Mouse (Mus musculus) erythroblast, embryonic 14.5 days (primary cell): ENCODE data around the gene Smg9. TPM values are rescaled to one million over a fixed set of nuclear protein-coding genes. Genes with fewer than 3 reads are reported as not detected.

ENCODE experiments used
- H3K27me3 ChIP-seq: 2 replicates; pipeline ENCODE4 v1.6.1; 2012; ENCODE audit warnings: inconsistent platforms; ENCODE audit not compliant: control insufficient read depth
- H3K36me3 ChIP-seq: 2 replicates; pipeline ENCODE4 v1.6.1; 2012; ENCODE audit warnings: mild to moderate bottlenecking, inconsistent platforms; ENCODE audit not compliant: control insufficient read depth
- H3K4me1 ChIP-seq: 2 replicates; pipeline ENCODE4 v1.6.1; 2012; ENCODE audit warnings: inconsistent platforms; ENCODE audit not compliant: control insufficient read depth
- H3K4me3 ChIP-seq: replicated peaks from 2 replicates; pipeline ENCODE3; 2012; ENCODE audit warnings: moderate library complexity, mild to moderate bottlenecking, inconsistent platforms
- H3K9me3 ChIP-seq: 2 replicates; pipeline ENCODE4 v1.6.1; 2012; ENCODE audit warnings: low read length, inconsistent platforms, mixed read lengths; ENCODE audit not compliant: control insufficient read depth
- GATA1 ChIP-seq: IDR thresholded peaks from 2 replicates; pipeline ENCODE4 v1.6.1; 2012; ENCODE audit warnings: low read length, inconsistent platforms, mixed read lengths
- TAL1 ChIP-seq: IDR thresholded peaks from 3 replicates; pipeline ENCODE4 v1.6.1; 2012; ENCODE audit warnings: low read length, inconsistent platforms, mixed read lengths
- polyA plus RNA-seq: library from polyadenylated mRNA; stranded (reverse); fragments of >175 nt; gene quantifications from 2 replicates; pipeline ENCODE4 v1.2.3, GENCODE M21; 2012

Smg9 gene
- polyA plus RNA-seq, 1 experiment = 18.4 TPM

GRCm38 (mm10) chr7:24384827-24385226, 14.6 kb upstream of the Smg9 start:
- H3K27me3 ChIP-seq = no peaks in the 10 kb centered on the region; the same call in 1 of the 2 replicates
- peaks cover 91% of the 10 kb centered on the region for H3K36me3 ChIP-seq
- TF ChIP-seq TAL1 = no peak
- no peak for TF ChIP-seq GATA1
- peak overlapping the region; percentile 25 for H3K4me3 ChIP-seq
- H3K4me1 ChIP-seq = peaks cover 94% of the 10 kb centered on the region
- H3K9me3 ChIP-seq = no peaks in the 10 kb centered on the region

DNA sequence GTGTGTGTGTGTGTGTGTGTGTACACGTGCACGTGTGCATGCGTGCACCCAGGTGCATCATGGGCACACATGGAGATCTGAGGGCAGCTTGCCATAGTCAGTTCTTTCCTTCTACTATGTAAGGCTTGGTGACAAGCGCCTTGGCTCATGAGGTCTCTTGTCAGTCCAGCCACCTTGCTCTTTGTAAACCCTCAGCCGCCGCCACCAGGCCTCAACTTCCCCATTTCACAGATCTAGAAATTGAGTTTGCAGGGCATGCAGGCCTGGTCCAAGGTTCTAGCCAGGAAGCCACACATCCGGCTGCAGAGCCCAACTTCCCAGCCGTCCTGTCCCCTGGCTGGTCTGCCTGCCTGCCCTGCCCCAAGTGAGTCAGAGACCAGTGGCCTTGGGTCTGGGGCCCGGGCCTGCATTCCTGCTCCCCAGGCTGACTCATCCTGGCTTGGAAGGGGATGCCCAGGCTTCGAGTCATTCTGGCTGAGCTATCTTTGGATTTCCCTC, 12.3 kb upstream of the Smg9 start:
- H3K4me1 ChIP-seq = peaks cover 93% of the 10 kb centered on the region
- no peaks in the 10 kb centered on the region for H3K9me3 ChIP-seq
- H3K4me3 ChIP-seq = no peak overlapping the region
- TF ChIP-seq TAL1 (no peak), GATA1 (no peak)
- no peaks in the 10 kb centered on the region for H3K27me3 ChIP-seq
- peaks cover 69% of the 10 kb centered on the region for H3K36me3 ChIP-seq

DNA sequence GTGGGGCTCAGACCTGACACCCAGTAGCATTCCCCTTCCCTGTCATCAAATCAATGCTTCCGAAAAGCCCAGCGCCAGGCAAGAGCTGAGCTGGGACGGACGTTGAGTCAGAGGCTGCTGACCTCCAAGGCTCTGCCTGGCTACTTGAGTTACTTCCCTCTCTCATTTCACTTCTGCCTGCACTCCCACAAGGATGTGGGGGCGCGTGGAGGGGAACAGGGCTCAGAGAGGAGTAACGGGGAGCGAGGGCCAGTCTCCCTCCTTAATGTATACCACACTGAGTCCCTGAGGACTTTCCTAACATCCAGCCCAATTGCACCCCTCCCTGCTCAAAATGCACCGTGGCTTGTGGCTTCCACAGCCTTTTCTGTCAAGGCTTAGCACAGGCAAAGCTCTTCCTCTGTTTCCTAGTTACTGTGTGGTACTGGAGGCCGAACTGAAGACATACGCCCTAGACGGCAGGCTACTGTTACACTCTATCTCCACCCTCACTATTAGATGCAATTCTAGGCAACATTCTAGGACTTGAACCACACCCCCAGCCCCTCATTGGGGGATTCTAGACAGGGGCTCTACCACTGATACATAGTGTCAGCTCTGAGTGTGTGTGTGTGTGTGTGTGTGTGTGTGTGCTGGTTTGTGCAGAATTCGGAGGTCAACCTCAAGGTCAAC, 9.8 kb upstream of the Smg9 start:
- TF ChIP-seq TAL1 (no peak), GATA1 (no peak)
- no peaks in the 10 kb centered on the region for H3K27me3 ChIP-seq
- H3K36me3 ChIP-seq = peaks cover 52% of the 10 kb centered on the region
- peaks cover 89% of the 10 kb centered on the region for H3K4me1 ChIP-seq
- H3K9me3 ChIP-seq = no peaks in the 10 kb centered on the region
- H3K4me3 ChIP-seq = no peak overlapping the region

DNA sequence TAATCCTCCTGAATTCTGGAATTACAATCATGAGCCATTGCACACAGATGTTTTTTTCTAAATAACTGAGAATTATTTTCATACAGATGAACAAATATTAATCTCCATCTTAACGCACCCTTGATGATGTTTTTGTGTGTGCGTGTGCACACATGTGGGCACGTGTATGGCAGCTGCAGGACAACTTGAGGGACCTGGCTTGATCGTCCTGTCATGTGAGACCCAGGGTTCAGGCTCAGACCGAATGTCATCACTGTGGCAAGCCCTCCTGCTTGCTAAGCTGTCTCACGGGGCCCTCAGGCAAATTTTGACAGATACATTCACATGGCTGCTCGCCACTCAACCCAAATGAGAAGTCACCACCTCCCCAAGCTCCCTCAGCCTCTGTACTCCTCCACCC, 8.9 kb upstream of the Smg9 start:
- Histone ChIP-seq H3K36me3 (peaks cover 52% of the 10 kb centered on the region), H3K4me1 (peaks cover 89% of the 10 kb centered on the region), H3K9me3 (no peaks in the 10 kb centered on the region), H3K4me3 (no peak overlapping the region), H3K27me3 (no peaks in the 10 kb centered on the region)
- TF ChIP-seq GATA1 (no peak), TAL1 (no peak)

GRCm38 (mm10) chr7:24391077-24391476, 8.3 kb upstream of the Smg9 start:
- H3K36me3 ChIP-seq = peaks cover 51% of the 10 kb centered on the region
- TF ChIP-seq GATA1 (no peak), TAL1 (no peak)
- H3K4me1 ChIP-seq = peaks cover 90% of the 10 kb centered on the region
- H3K27me3 ChIP-seq = no peaks in the 10 kb centered on the region
- no peak overlapping the region for H3K4me3 ChIP-seq
- no peaks in the 10 kb centered on the region for H3K9me3 ChIP-seq

GRCm38 (mm10) chr7:24391687-24392086, 7.7 kb upstream of the Smg9 start:
- no peaks in the 10 kb centered on the region for H3K9me3 ChIP-seq
- H3K27me3 ChIP-seq = no peaks in the 10 kb centered on the region
- H3K4me1 ChIP-seq = peaks cover 91% of the 10 kb centered on the region
- TF ChIP-seq TAL1 (no peak), GATA1 (no peak)
- H3K36me3 ChIP-seq = peaks cover 51% of the 10 kb centered on the region
- no peak overlapping the region for H3K4me3 ChIP-seq

DNA sequence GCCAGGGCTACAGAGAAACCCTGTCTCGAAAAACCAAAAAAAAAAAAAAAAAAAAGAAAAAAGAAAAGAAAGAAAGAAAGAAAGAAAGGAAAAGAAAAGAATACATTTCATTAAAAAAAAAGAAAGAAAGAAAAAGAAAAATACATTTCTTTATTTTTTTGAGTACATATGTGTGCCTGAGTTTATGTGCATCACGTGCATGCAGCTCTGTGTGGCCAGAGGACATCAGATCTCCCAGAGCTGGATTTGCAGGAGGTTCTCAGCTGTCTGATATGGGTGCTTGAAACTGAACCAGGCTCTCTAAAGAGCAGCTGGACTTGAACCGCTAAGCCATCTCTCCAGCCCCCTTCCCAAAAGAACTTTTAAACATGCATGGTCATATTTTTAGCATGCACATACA, 5.4 kb upstream of the Smg9 start:
- Histone ChIP-seq H3K27me3 (no peaks in the 10 kb centered on the region), H3K4me3 (peak overlapping the region; percentile 43), H3K4me1 (peaks cover 90% of the 10 kb centered on the region), H3K9me3 (no peaks in the 10 kb centered on the region), H3K36me3 (peaks cover 44% of the 10 kb centered on the region)
- no peak for TF ChIP-seq GATA1
- TF ChIP-seq TAL1 = no peak

DNA sequence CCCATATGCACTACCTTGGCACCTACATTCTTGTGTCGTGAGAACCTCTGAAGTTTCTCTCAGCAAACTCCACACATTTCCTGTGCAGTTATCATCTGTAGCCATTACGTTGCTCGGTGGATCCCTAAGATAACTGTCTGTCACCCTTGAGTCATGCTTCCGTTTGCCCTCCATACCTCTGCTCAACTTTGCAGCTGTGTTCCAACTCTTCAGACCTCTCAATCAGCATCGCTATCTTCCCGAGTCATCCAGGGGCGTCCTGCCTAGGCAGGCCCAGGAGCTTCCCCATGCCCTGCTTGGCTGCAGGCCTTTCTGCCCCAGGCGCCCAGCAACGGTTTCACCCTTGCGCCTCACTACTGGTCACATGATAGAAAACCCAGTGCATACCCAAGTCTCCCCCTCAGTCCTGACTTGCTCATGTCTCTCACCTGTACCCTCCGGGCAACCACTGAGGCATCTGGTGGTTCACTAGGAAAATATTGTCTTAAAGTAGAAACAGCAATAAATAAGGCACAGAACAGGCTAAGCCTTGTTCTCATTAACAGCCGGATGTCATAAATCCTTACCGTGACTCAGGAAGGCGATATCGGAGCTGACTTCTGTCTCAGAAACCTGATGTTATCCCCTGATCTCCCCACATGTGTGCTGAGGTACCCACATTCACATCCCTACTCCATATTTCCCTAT, 4.8 kb upstream of the Smg9 start:
- H3K27me3 ChIP-seq = no peaks in the 10 kb centered on the region
- no peaks in the 10 kb centered on the region for H3K9me3 ChIP-seq
- peaks cover 44% of the 10 kb centered on the region for H3K36me3 ChIP-seq
- no peak for TF ChIP-seq TAL1
- TF ChIP-seq GATA1 = peak; percentile 42; the same call in 1 of the 2 replicates
- H3K4me1 ChIP-seq = peaks cover 87% of the 10 kb centered on the region
- peak overlapping the region; percentile 43 for H3K4me3 ChIP-seq

DNA sequence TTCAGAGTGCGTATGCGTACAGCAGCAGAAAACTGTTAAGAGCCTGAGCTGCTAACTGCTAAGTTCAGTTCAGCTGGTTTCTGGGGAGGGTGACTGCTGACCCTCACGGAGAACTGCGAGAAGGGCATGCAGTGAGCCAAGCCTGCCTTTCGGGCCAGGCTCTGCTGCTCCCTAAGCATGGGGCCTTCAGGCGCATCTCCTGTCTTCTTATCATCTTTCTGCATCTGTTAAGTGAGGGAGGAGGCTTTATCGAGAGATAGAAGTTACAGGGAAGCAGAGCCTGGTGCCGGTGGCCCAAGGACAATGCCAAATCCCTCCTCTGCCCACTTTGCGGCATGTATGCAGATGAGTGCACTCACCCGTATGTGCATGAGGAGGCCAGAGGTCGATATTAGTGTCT, 2.6 kb upstream of the Smg9 start:
- peaks cover 84% of the 10 kb centered on the region for H3K4me1 ChIP-seq
- TF ChIP-seq GATA1 (peak; percentile 72), TAL1 (peak; percentile 78)
- no peaks in the 10 kb centered on the region for H3K27me3 ChIP-seq
- peaks cover 57% of the 10 kb centered on the region for H3K36me3 ChIP-seq
- H3K9me3 ChIP-seq = peaks cover under 1% of the 10 kb centered on the region; the same call in 1 of the 2 replicates
- H3K4me3 ChIP-seq = peak overlapping the region; percentile 62
